Mouse (Mus musculus) stomach, embryonic 15.5 days (tissue): ENCODE measurements around the gene Olfr113. TPM values are rescaled to one million over a fixed set of nuclear protein-coding genes. Genes with fewer than 3 reads are reported as not detected.
"Not testable (repeated sequence)": the region's sequence is repeated elsewhere in the genome, so short reads cannot be mapped to it uniquely, and the experiment has no call there.

Source experiments
- ATAC-seq: fragments of 200-750 bp; cut with Nextera tagmentation; 2 replicates; pipeline ENCODE4 v1.8.0; 2017; ENCODE audit warnings: low read depth, moderate number of reproducible peaks, moderate TSS enrichment; ENCODE audit not compliant: insufficient read depth, low FRiP score
- H3K27ac ChIP-seq: fragments of 300-500 bp; sonication (generic); 2 replicates; pipeline ENCODE4 v1.5.1; 2015; ENCODE audit warnings: mild to moderate bottlenecking, inconsistent platforms
- H3K27me3 ChIP-seq: fragments of 300-500 bp; sonication (generic); replicated peaks from 2 replicates; pipeline ENCODE4 v1.6.1; 2015; ENCODE audit warnings: inconsistent platforms
- H3K36me3 ChIP-seq: fragments of 300-500 bp; sonication (generic); 2 replicates; pipeline ENCODE4 v1.6.1; 2015; ENCODE audit warnings: inconsistent platforms
- H3K4me1 ChIP-seq: fragments of 300-500 bp; sonication (generic); 2 replicates; pipeline ENCODE4 v1.6.1; 2015; ENCODE audit warnings: inconsistent platforms
- H3K4me2 ChIP-seq: fragments of 300-500 bp; sonication (generic); 2 replicates; pipeline ENCODE4 v1.6.1; 2015; ENCODE audit warnings: mild to moderate bottlenecking, inconsistent platforms
- H3K4me3 ChIP-seq: fragments of 300-500 bp; sonication (generic); replicated peaks from 2 replicates; pipeline ENCODE4 v1.5.1; 2015; ENCODE audit warnings: inconsistent platforms
- H3K9ac ChIP-seq: fragments of 300-500 bp; sonication (generic); 2 replicates; pipeline ENCODE4 v1.6.1; 2015; ENCODE audit warnings: inconsistent platforms
- H3K9me3 ChIP-seq: fragments of 300-500 bp; sonication (generic); 2 replicates; pipeline ENCODE4 v1.6.1; 2016; ENCODE audit warnings: inconsistent platforms
- WGBS: fragments of 180-500 bp; shearing (Covaris S2); methylation state at CpG from one replicate; pipeline ENCODE4 v1.1.7; 2015; 5-methylcytosine and 5-hydroxymethylcytosine counted together
- polyA plus RNA-seq: library from polyadenylated mRNA; unstranded; fragments of >200 nt; fragmentation: Nextera tagmentation; extraction: Ambion mirVana; gene quantifications from 2 replicates; pipeline ENCODE4 v1.2.1, GENCODE M21; 2015

Gene Olfr113
- not detected in 2 replicates for polyA plus RNA-seq

GRCm38 (mm10) chr17:37577563-37577962 lies at the start of gene Olfr113:
TSS of gene Olfr113 (minus strand) at chr17:37577663.
- no peaks in the 10 kb centered on the region for H3K27me3 ChIP-seq
- no peaks in the 10 kb centered on the region for H3K4me1 ChIP-seq
- no peak within 1 kb of the TSS for H3K27ac ChIP-seq
- no peak within 1 kb of the TSS for H3K9ac ChIP-seq
- H3K36me3 ChIP-seq, result no peaks in the 10 kb centered on the region
- no peak for ATAC-seq
- H3K4me3 ChIP-seq, result no peak within 1 kb of the TSS
- H3K4me2 ChIP-seq, result no peak within 1 kb of the TSS
- no peaks in the 10 kb centered on the region for H3K9me3 ChIP-seq

GRCm38 (mm10) chr17:37627009-37627408 lies 49.5 kb upstream of the Olfr113 start, which contains the start of the genes Olfr115 and Olfr116:
TSS of gene Olfr115 (minus strand) at chr17:37627109.
TSS of gene Olfr116 (minus strand) at chr17:37627199.
- Histone ChIP-seq H3K9ac (no peak within 1 kb of the TSS), H3K9me3 (no peaks in the 10 kb centered on the region), H3K27ac (no peak within 1 kb of the TSS), H3K4me3 (no peak within 1 kb of the TSS), H3K4me2 (no peak within 1 kb of the TSS), H3K27me3 (no peaks in the 10 kb centered on the region), H3K4me1 (no peaks in the 10 kb centered on the region), H3K36me3 (no peaks in the 10 kb centered on the region)
- ATAC-seq, result no peak
- WGBS, result 75% methylated on average over 2 of the region's 2 CpGs

- H3K36me3 ChIP-seq, result no peaks in the 10 kb centered on the region
- H3K4me3 ChIP-seq, result no peak within 1 kb of the TSS
- no peak within 1 kb of the TSS for H3K4me2 ChIP-seq
- no peaks in the 10 kb centered on the region for H3K9me3 ChIP-seq
- ATAC-seq, result no peak
- H3K9ac ChIP-seq, result no peak within 1 kb of the TSS
- no peaks in the 10 kb centered on the region for H3K4me1 ChIP-seq
- no peak within 1 kb of the TSS for H3K27ac ChIP-seq
- H3K27me3 ChIP-seq, result no peaks in the 10 kb centered on the region
These were observed 15.2 kb upstream of the Olfr113 start, which contains the start of gene Olfr114 for GRCm38 (mm10) chr17:37592643-37593042. TSS of gene Olfr114 (minus strand) at chr17:37592743.

GRCm38 (mm10) chr17:37569351-37569750 lies 8.1 kb downstream of the Olfr113 start, which contains the start of gene Olfr112:
TSS of gene Olfr112 (minus strand) at chr17:37569451.
- no peak within 1 kb of the TSS for H3K9ac ChIP-seq
- H3K4me2 ChIP-seq, result no peak within 1 kb of the TSS
- H3K4me1 ChIP-seq, result no peaks in the 10 kb centered on the region
- no peak within 1 kb of the TSS for H3K27ac ChIP-seq
- ATAC-seq, result no peak
- no peak within 1 kb of the TSS for H3K4me3 ChIP-seq
- no peaks in the 10 kb centered on the region for H3K9me3 ChIP-seq
- H3K36me3 ChIP-seq, result no peaks in the 10 kb centered on the region
- no peaks in the 10 kb centered on the region for H3K27me3 ChIP-seq

GRCm38 (mm10) chr17:37558913-37559615 lies 18.4 kb downstream of the Olfr113 start:
- no peaks in the 10 kb centered on the region for H3K27me3 ChIP-seq
- no peaks in the 10 kb centered on the region for H3K9me3 ChIP-seq
- no peak overlapping the region for H3K4me3 ChIP-seq
- no peak overlapping the region for H3K27ac ChIP-seq
- H3K4me2 ChIP-seq, result no peak overlapping the region
- H3K4me1 ChIP-seq, result no peaks in the 10 kb centered on the region
- H3K36me3 ChIP-seq, result no peaks in the 10 kb centered on the region
- WGBS, result 57% methylated on average over 1 of the region's 1 CpGs
- no peak overlapping the region for H3K9ac ChIP-seq
- ATAC-seq, result no peak

GRCm38 (mm10) chr17:37543800-37544435 lies 33.5 kb downstream of the Olfr113 start:
- Histone ChIP-seq H3K9me3 (no peaks in the 10 kb centered on the region), H3K36me3 (no peaks in the 10 kb centered on the region), H3K4me3 (no peak overlapping the region), H3K27me3 (no peaks in the 10 kb centered on the region), H3K4me1 (no peaks in the 10 kb centered on the region), H3K9ac (no peak overlapping the region), H3K4me2 (no peak overlapping the region), H3K27ac (no peak overlapping the region)
- ATAC-seq, result no peak
- WGBS, result 63% methylated on average over 3 of the region's 3 CpGs

GRCm38 (mm10) chr17:37541454-37542119 lies 35.9 kb downstream of the Olfr113 start:
- 85% methylated on average over 4 of the region's 4 CpGs for WGBS
- no peak overlapping the region for H3K4me2 ChIP-seq
- no peaks in the 10 kb centered on the region for H3K36me3 ChIP-seq
- no peak overlapping the region for H3K27ac ChIP-seq
- H3K4me1 ChIP-seq, result no peaks in the 10 kb centered on the region
- no peak for ATAC-seq
- no peak overlapping the region for H3K4me3 ChIP-seq
- no peaks in the 10 kb centered on the region for H3K9me3 ChIP-seq
- no peaks in the 10 kb centered on the region for H3K27me3 ChIP-seq
- H3K9ac ChIP-seq, result no peak overlapping the region

- WGBS, result 62% methylated on average over 1 of the region's 1 CpGs
- not testable (repeated sequence) for H3K4me3 ChIP-seq, H3K4me1 ChIP-seq, H3K27me3 ChIP-seq, ATAC-seq, H3K9ac ChIP-seq, H3K9me3 ChIP-seq, H3K27ac ChIP-seq, H3K36me3 ChIP-seq, H3K4me2 ChIP-seq
These were observed 39.0 kb downstream of the Olfr113 start for GRCm38 (mm10) chr17:37538416-37538815.

GRCm38 (mm10) chr17:37535173-37535572 lies 42.3 kb downstream of the Olfr113 start:
- Histone ChIP-seq H3K4me2 (no peak overlapping the region), H3K27me3 (no peaks in the 10 kb centered on the region), H3K36me3 (no peaks in the 10 kb centered on the region), H3K9me3 (no peaks in the 10 kb centered on the region), H3K27ac (no peak overlapping the region), H3K4me1 (no peaks in the 10 kb centered on the region), H3K9ac (no peak overlapping the region), H3K4me3 (no peak overlapping the region)
- ATAC-seq, result no peak

- not testable (repeated sequence) for H3K27me3 ChIP-seq, H3K9ac ChIP-seq, H3K36me3 ChIP-seq, H3K4me2 ChIP-seq, ATAC-seq, H3K4me1 ChIP-seq, H3K4me3 ChIP-seq, H3K9me3 ChIP-seq, H3K27ac ChIP-seq
- WGBS, result 50% methylated on average over 1 of the region's 1 CpGs
These were observed 52.0 kb downstream of the Olfr113 start for GRCm38 (mm10) chr17:37525427-37525826.

GRCm38 (mm10) chr17:37524612-37525011 lies 52.9 kb downstream of the Olfr113 start:
- ATAC-seq, H3K9me3 ChIP-seq, H3K27me3 ChIP-seq, H3K27ac ChIP-seq, H3K4me3 ChIP-seq, H3K4me1 ChIP-seq, H3K4me2 ChIP-seq, H3K36me3 ChIP-seq, H3K9ac ChIP-seq: not testable (repeated sequence)
